Mouse (Mus musculus) olfactory bulb, adult 2 months (tissue): ENCODE measurements around the gene Krt10. TPM values are rescaled to one million over a fixed set of nuclear protein-coding genes. Genes with fewer than 3 reads are reported as not detected.

Source experiments
- H3K27ac ChIP-seq: fragments of 200-500 bp; 2 replicates; pipeline ENCODE4 v1.5.1; 2012; ENCODE audit warnings: low read depth, low read length; ENCODE audit not compliant: insufficient read depth
- H3K4me1 ChIP-seq: fragments of 200-500 bp; 2 replicates; pipeline ENCODE4 v1.6.1; 2012; ENCODE audit warnings: low read length; ENCODE audit not compliant: control insufficient read depth, insufficient read depth
- H3K4me3 ChIP-seq: fragments of 200-500 bp; 2 replicates; pipeline ENCODE4 v1.5.1; 2012; ENCODE audit warnings: mild to moderate bottlenecking, low read depth, low read length, moderate library complexity; ENCODE audit not compliant: insufficient read depth
- CTCF ChIP-seq: fragments of 200-500 bp; IDR thresholded peaks from 2 replicates; pipeline ENCODE4 v1.5.1; 2012; ENCODE audit warnings: low read depth, mild to moderate bottlenecking, low read length, moderate library complexity; ENCODE audit not compliant: insufficient read depth
- POLR2A ChIP-seq: fragments of 200-500 bp; IDR thresholded peaks from 2 replicates; pipeline ENCODE4 v1.6.1; 2012; ENCODE audit warnings: mild to moderate bottlenecking, low read depth, low read length, moderate library complexity; ENCODE audit not compliant: insufficient read depth
- WGBS: fragments of 180-500 bp; shearing (Covaris S2); methylation state at CpG from one replicate; pipeline ENCODE4 v1.1.7; 2018; 5-methylcytosine and 5-hydroxymethylcytosine counted together
- polyA plus RNA-seq: library from polyadenylated mRNA; stranded (reverse); fragments of >200 nt; gene quantifications from 2 replicates; pipeline ENCODE4 v1.2.4, GENCODE M21; 2012; ENCODE audit warnings: low replicate concordance; ENCODE audit not compliant: missing spikeins, insufficient read depth, insufficient read length

The Krt10 gene
- polyA plus RNA-seq: not detected in 2 replicates

DNA sequence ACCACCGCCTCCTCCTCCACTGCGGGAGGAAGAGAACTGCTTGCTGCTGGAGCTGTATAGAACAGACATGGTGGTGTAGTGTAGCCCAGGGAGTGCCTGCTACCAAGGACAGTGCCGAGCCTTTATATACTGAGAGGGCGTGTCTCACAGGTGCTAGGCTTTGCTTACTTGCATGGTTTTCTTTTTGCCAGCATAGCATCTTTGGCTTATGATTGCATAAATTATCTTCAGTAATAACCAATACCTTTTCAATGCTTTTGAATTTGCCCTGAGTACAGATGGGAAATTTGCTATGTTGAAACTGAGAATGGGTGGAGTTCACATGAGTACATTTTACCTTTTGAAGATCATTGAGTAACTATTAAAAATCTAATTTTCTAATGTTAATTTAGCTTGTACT is at the start of gene Krt10:
Krt10 (minus strand) TSS at position 101 of the 400 bp plus-strand sequence.
- Histone ChIP-seq H3K27ac (no peak within 1 kb of the TSS), H3K4me1 (peaks cover 6% of the 10 kb centered on the region; the same call in 1 of the 2 replicates), H3K4me3 (no peak within 1 kb of the TSS)
- no peak for TF ChIP-seq CTCF
- TF ChIP-seq POLR2A: no peak
- 85% methylated on average over 4 of the region's 4 CpGs for WGBS

DNA sequence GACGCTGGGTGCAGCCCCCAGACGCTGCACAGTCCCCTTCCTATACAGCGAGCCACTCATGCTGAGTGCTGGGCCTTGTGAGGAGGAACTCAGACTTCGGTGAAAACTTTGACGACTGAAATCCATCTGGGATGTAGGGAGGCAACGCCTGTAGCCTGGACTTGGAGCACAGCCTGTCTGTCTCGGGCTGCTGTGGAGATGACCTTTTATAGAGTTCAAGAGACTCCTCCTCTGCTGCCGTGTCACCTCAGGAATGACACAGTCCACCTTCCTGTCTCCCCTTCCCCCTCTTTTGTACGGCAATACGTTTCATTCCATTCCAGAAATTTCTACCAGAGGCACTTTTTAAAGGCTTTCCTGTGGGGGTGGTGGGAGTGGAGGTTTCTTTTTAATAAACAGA is 48.8 kb upstream of the Krt10 start, which contains the start of gene Krt20:
Krt20 (minus strand) TSS at position 179 of the 400 bp plus-strand sequence.
- TF ChIP-seq CTCF (no peak), POLR2A (no peak)
- Histone ChIP-seq H3K4me1 (peaks cover 12% of the 10 kb centered on the region), H3K27ac (no peak within 1 kb of the TSS), H3K4me3 (no peak within 1 kb of the TSS)
- 60% methylated on average over 10 of the region's 10 CpGs for WGBS

DNA sequence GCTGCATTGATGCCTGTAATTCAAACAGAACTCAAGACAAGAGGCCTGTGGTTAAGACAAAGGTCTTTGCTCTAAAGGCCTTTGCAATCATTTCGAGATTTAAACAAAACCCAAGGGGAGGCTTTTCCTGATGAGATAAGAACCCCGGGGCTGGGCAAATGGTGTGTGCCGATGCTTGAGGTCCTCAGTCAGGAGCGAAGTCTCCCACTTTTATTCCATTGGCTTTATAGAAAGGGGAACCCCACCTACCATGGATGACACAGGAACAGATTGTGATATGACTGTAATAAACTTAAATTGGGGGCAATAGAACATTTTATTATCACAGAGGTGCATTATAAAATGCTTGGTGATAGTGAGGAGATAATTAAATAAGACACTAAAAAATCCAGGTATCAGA is 47.5 kb upstream of the Krt10 start:
- TF ChIP-seq CTCF: no peak
- TF ChIP-seq POLR2A: no peak
- peaks cover 12% of the 10 kb centered on the region for H3K4me1 ChIP-seq
- H3K27ac ChIP-seq: no peak overlapping the region
- H3K4me3 ChIP-seq: no peak overlapping the region
- 59% methylated on average over 4 of the region's 4 CpGs for WGBS

DNA sequence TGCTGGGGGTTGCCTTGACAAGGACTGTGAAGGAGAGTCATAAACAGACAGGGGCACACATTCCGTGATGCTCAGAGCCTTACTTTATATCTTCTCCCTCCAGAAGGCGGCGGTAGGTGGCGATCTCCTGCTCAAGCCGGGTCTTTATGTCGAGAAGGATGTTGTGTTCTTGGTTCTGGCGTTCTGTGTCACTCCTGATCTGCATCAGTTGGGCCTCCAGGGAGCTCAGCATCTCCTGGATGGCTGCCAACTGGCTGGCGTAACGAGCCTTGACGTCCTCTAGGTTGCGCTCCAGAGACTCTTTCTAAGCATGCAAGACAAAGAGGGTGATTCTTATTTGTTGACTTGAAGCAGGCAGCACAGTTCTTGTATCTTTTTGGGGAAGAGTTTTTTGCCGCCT is 41.5 kb upstream of the Krt10 start:
- Histone ChIP-seq H3K4me3 (no peak overlapping the region), H3K27ac (no peak overlapping the region), H3K4me1 (peaks cover 3% of the 10 kb centered on the region)
- TF ChIP-seq CTCF (peak; percentile 22; the same call in 1 of the 2 replicates), POLR2A (no peak)
- 29% methylated on average over 12 of the region's 12 CpGs for WGBS

DNA sequence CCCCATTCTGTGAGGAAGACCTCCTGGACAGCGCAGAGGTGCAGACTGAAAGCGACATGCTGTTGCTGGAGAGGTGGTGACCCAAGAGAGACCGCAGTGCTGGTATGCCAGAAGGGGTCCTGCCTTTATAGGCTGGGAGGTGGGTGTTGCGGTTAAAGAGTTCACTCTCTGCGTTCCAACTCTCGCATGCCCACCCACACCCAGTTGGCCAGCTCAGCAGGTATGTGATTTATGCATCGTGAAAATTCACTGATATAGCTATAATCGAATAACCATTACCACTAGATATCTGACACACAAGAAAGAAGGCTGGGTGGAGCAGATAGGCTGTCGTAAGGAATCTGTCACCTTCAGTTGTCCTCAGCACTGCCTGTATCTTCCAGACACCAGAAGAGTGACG is 33.0 kb upstream of the Krt10 start, which contains the start of gene Krt12:
Krt12 (minus strand) TSS at position 101 of the 400 bp plus-strand sequence.
- TF ChIP-seq CTCF: no peak
- 91% methylated on average over 10 of the region's 10 CpGs for WGBS
- Histone ChIP-seq H3K4me1 (peaks cover 23% of the 10 kb centered on the region), H3K4me3 (no peak within 1 kb of the TSS), H3K27ac (no peak within 1 kb of the TSS)

DNA sequence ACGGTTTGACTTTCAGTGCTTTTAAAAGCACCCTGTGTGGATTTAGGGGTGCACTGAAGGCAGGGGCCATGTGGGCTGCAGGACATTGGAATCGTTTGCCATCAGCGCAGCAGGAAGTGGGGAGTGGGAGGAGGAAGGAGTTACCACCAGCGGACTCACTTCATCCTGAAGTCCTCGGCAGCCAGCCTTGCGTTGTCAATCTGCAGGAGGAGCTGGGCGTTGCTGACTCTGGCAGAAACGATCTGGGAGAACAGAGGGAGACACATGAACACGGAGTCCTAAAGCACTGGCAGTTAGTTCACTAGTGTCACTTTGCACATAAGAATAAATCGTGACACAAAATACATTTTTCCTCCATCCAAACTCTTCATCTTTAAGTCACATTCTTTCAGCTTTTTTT is 31.4 kb upstream of the Krt10 start:
- Histone ChIP-seq H3K4me1 (peaks cover 23% of the 10 kb centered on the region), H3K27ac (no peak overlapping the region), H3K4me3 (peak overlapping the region; percentile 14)
- 39% methylated on average over 10 of the region's 10 CpGs for WGBS
- no peak for TF ChIP-seq POLR2A
- TF ChIP-seq CTCF: no peak

DNA sequence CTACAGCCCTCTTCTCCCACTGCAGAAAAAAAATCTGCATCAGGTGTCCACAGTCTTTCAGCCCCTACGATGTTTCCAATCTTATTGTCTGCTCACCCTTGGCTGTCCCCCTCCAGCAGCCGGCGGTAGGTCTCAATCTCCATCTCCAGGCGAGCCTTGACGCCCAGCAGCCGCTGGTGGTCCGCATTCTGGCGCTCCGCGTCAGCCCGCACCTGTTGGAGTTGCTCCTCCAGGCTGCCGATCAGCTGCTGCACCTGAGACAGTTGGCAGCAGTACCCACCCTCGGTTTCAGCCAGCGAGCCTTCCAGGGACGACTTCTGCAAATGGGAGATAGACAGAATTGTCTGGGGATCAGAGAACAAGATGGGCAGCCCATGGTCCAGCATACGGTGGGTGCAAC is 28.7 kb upstream of the Krt10 start:
- Histone ChIP-seq H3K4me1 (peaks cover 23% of the 10 kb centered on the region), H3K27ac (peak overlapping the region; percentile 89), H3K4me3 (peak overlapping the region; percentile 50)
- TF ChIP-seq POLR2A (no peak), CTCF (no peak)
- 65% methylated on average over 16 of the region's 16 CpGs for WGBS

DNA sequence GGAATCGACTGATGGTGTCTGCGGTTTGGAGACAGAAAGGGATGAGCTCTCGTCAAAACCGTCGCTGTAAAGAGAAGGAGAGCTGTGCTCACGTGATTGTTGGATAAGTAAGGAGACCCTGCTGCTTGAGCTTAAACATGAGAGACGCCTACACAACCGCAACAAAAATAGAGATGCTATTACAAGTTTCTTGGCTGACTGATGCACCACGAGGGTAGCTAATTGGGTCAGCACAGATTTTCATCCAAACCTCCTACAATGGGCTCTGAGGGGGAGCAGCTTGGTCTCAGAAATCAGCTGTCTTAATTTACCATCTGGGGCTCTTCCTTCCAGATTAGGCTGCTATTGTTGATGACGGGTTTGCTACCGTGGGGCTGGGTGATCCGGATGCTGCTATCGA is 27.7 kb upstream of the Krt10 start:
- H3K27ac ChIP-seq: peak overlapping the region; percentile 89
- peaks cover 20% of the 10 kb centered on the region for H3K4me1 ChIP-seq
- TF ChIP-seq POLR2A (no peak), CTCF (no peak)
- peak overlapping the region; percentile 13 for H3K4me3 ChIP-seq
- WGBS: 33% methylated on average over 13 of the region's 13 CpGs

DNA sequence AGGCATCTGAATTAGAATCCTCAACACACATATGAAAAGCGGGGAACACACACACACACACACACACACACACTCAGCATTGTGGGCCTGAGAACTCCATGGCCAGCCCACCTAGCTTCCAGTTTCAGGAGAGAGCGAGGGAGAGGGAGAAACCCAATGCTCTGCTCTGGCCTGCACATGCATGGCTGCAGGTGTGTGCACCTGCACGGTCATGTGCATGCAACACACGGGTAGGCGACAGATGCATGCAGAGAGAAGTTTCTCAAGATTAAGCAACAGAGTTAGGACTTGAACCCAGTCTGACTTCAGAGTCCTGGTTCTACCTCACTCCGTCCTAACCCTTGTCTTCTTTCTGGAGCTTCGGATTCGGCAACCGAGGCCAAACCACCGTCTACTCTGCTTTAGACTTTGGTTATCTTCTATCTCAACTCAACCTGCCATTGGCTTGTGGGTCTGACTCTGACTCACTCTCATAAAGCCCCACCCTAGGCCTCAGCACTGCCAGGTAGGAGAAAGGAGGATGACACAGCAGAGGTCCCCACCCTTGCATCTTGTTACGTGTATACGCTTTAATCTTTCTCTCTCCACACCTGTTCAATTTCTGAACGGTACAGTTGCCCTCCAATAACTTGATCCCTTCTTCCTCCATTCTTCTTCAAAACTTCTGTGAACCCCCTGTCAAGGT is 25.4 kb upstream of the Krt10 start:
- Histone ChIP-seq H3K27ac (no peak overlapping the region), H3K4me3 (no peak overlapping the region), H3K4me1 (peaks cover 14% of the 10 kb centered on the region)
- TF ChIP-seq POLR2A (no peak), CTCF (no peak)
- WGBS: 96% methylated on average over 13 of the region's 13 CpGs
